Mouse (Mus musculus) midbrain, embryonic 12.5 days (tissue): ENCODE results near the gene Bad. TPM values are rescaled to one million over a fixed set of nuclear protein-coding genes. Genes with fewer than 3 reads are reported as not detected.
A peak's percentile ranks its signal among the peaks of the same experiment; 100 is the strongest.
"Not testable (repeated sequence)": the region's sequence is repeated elsewhere in the genome, so short reads cannot be mapped to it uniquely, and the experiment has no call there.

Source experiments
- ATAC-seq: fragments of 200-750 bp; cut with Nextera tagmentation; 2 replicates; pipeline ENCODE4 v1.8.0; 2017; ENCODE audit warnings: low read depth, moderate TSS enrichment, moderate library complexity; ENCODE audit not compliant: low FRiP score
- H3K27ac ChIP-seq: fragments of 300-500 bp; sonication (generic); replicated peaks from 2 replicates; pipeline ENCODE4 v1.5.1; 2016; ENCODE audit warnings: mild to moderate bottlenecking
- H3K27me3 ChIP-seq: fragments of 300-500 bp; sonication (generic); 2 replicates; pipeline ENCODE4 v1.6.1; 2016; ENCODE audit warnings: mild to moderate bottlenecking
- H3K36me3 ChIP-seq: fragments of 300-500 bp; sonication (generic); 2 replicates; pipeline ENCODE4 v1.6.1; 2016
- H3K4me1 ChIP-seq: fragments of 300-500 bp; sonication (generic); 2 replicates; pipeline ENCODE4 v1.6.1; 2016
- H3K4me2 ChIP-seq: fragments of 300-500 bp; sonication (generic); replicated peaks from 2 replicates; pipeline ENCODE4 v1.6.1; 2016; ENCODE audit warnings: mild to moderate bottlenecking, moderate library complexity
- H3K4me3 ChIP-seq: fragments of 300-500 bp; sonication (generic); 2 replicates; pipeline ENCODE4 v1.5.1; 2016; ENCODE audit warnings: mild to moderate bottlenecking
- H3K9ac ChIP-seq: fragments of 300-500 bp; sonication (generic); replicated peaks from 2 replicates; pipeline ENCODE4 v1.6.1; 2016; ENCODE audit warnings: mild to moderate bottlenecking, moderate library complexity
- H3K9me3 ChIP-seq: fragments of 300-500 bp; sonication (generic); 2 replicates; pipeline ENCODE4 v1.6.1; 2016; ENCODE audit warnings: mild to moderate bottlenecking
- WGBS: fragments of 180-500 bp; shearing (Covaris S2); methylation state at CpG from one replicate; pipeline ENCODE4 v1.1.7; 2016; 5-methylcytosine and 5-hydroxymethylcytosine counted together
- polyA plus RNA-seq: library from polyadenylated mRNA; unstranded; fragments of >200 nt; fragmentation: Nextera tagmentation; extraction: Ambion mirVana; gene quantifications from 2 replicates; pipeline ENCODE4 v1.2.1, GENCODE M21; 2016

Bad gene
- polyA plus RNA-seq, 1 experiment from 2014 or later: 67.6 TPM

- H3K36me3 ChIP-seq: peaks cover 28% of the 10 kb centered on the region
- H3K4me3 ChIP-seq: peak within 1 kb of the TSS; percentile 89
- peak within 1 kb of the TSS; percentile 77 for H3K27ac ChIP-seq
- H3K9ac ChIP-seq: peak within 1 kb of the TSS; percentile 96
- under 1% methylated on average over 80 of the region's 85 CpGs for WGBS
- peak; percentile 63 for ATAC-seq
- H3K4me1 ChIP-seq: peaks cover 31% of the 10 kb centered on the region
- H3K9me3 ChIP-seq: no peaks in the 10 kb centered on the region
- no peaks in the 10 kb centered on the region for H3K27me3 ChIP-seq
- H3K4me2 ChIP-seq: peak within 1 kb of the TSS; percentile 98
Measured at GRCm38 (mm10) chr19:6987061-6987903, 45.6 kb downstream of the Bad start, which contains the start of gene Vegfb. Gene Vegfb, minus strand, starts transcription at chr19:6987651.

- no peaks in the 10 kb centered on the region for H3K27me3 ChIP-seq
- peaks cover 32% of the 10 kb centered on the region for H3K4me1 ChIP-seq
- H3K36me3 ChIP-seq: peaks cover 22% of the 10 kb centered on the region
- peak overlapping the region; percentile 77 for H3K27ac ChIP-seq
- peak overlapping the region; percentile 96 for H3K9ac ChIP-seq
- peak overlapping the region; percentile 98 for H3K4me2 ChIP-seq
- no peaks in the 10 kb centered on the region for H3K9me3 ChIP-seq
- peak overlapping the region; percentile 89 for H3K4me3 ChIP-seq
- WGBS: 3% methylated on average over 8 of the region's 8 CpGs
- ATAC-seq: peak; percentile 5
Measured at GRCm38 (mm10) chr19:6987904-6988285, 46.2 kb downstream of the Bad start.

- WGBS: 83% methylated on average over 8 of the region's 8 CpGs
- peaks cover 13% of the 10 kb centered on the region for H3K36me3 ChIP-seq
- H3K4me3 ChIP-seq: no peak overlapping the region
- H3K27ac ChIP-seq: no peak overlapping the region
- H3K4me1 ChIP-seq: peaks cover 36% of the 10 kb centered on the region
- H3K27me3 ChIP-seq: no peaks in the 10 kb centered on the region
- no peaks in the 10 kb centered on the region for H3K9me3 ChIP-seq
- no peak overlapping the region for H3K9ac ChIP-seq
- ATAC-seq: no peak
- H3K4me2 ChIP-seq: no peak overlapping the region
Measured at GRCm38 (mm10) chr19:6989251-6989650, 47.6 kb downstream of the Bad start.

- H3K27ac ChIP-seq: no peak overlapping the region
- 90% methylated on average over 6 of the region's 6 CpGs for WGBS
- H3K9me3 ChIP-seq: no peaks in the 10 kb centered on the region
- no peak overlapping the region for H3K4me3 ChIP-seq
- peaks cover 46% of the 10 kb centered on the region for H3K4me1 ChIP-seq
- H3K4me2 ChIP-seq: no peak overlapping the region
- H3K36me3 ChIP-seq: 0 out of 2 replicates have a peak, but pooled peaks cover 2% of the 10 kb centered on the region
- H3K27me3 ChIP-seq: no peaks in the 10 kb centered on the region
- ATAC-seq: no peak
- H3K9ac ChIP-seq: no peak overlapping the region
Measured at GRCm38 (mm10) chr19:6990712-6991111, 49.1 kb downstream of the Bad start.

- not testable (repeated sequence) for H3K9ac ChIP-seq, ATAC-seq, H3K36me3 ChIP-seq, H3K4me3 ChIP-seq, H3K27me3 ChIP-seq, H3K9me3 ChIP-seq, H3K27ac ChIP-seq, H3K4me2 ChIP-seq
- H3K4me1 ChIP-seq: peaks cover 45% of the 10 kb centered on the region
- 94% methylated on average over 6 of the region's 6 CpGs for WGBS
Measured at GRCm38 (mm10) chr19:6991166-6991565, 49.5 kb downstream of the Bad start.

- H3K4me1 ChIP-seq: peaks cover 46% of the 10 kb centered on the region
- peak within 1 kb of the TSS; percentile 58 for H3K4me3 ChIP-seq
- H3K4me2 ChIP-seq: peak within 1 kb of the TSS; percentile 93
- H3K27me3 ChIP-seq: no peaks in the 10 kb centered on the region
- 1% methylated on average over 37 of the region's 37 CpGs for WGBS
- ATAC-seq: peak; percentile 94
- H3K9me3 ChIP-seq: no peaks in the 10 kb centered on the region
- peak within 1 kb of the TSS; percentile 54; the same call in 1 of the 2 replicates for H3K27ac ChIP-seq
- 0 out of 2 replicates have a peak, but pooled peaks cover 2% of the 10 kb centered on the region for H3K36me3 ChIP-seq
- H3K9ac ChIP-seq: peak within 1 kb of the TSS; percentile 71
Measured at GRCm38 (mm10) chr19:6992011-6992858, 50.6 kb downstream of the Bad start, which contains the start of gene Dnajc4. Gene Dnajc4, minus strand, starts transcription at chr19:6992572.

- ATAC-seq: no peak
- Histone ChIP-seq H3K4me1 (peaks cover 39% of the 10 kb centered on the region), H3K9me3 (no peaks in the 10 kb centered on the region), H3K27ac (peak overlapping the region; percentile 54; the same call in 1 of the 2 replicates), H3K9ac (peak overlapping the region; percentile 68), H3K4me3 (peak overlapping the region; percentile 58), H3K36me3 (peaks cover 4% of the 10 kb centered on the region; the same call in 1 of the 2 replicates), H3K27me3 (no peaks in the 10 kb centered on the region), H3K4me2 (peak overlapping the region; percentile 93)
- WGBS: 59% methylated on average over 14 of the region's 14 CpGs
Measured at GRCm38 (mm10) chr19:6993011-6993770, 51.5 kb downstream of the Bad start.

GRCm38 (mm10) chr19:6994002-6994401 lies 52.3 kb downstream of the Bad start:
- Histone ChIP-seq H3K27ac (no peak overlapping the region), H3K27me3 (no peaks in the 10 kb centered on the region), H3K4me2 (no peak overlapping the region), H3K9ac (no peak overlapping the region), H3K4me3 (no peak overlapping the region), H3K36me3 (peaks cover 12% of the 10 kb centered on the region), H3K4me1 (peaks cover 37% of the 10 kb centered on the region), H3K9me3 (no peaks in the 10 kb centered on the region)
- 85% methylated on average over 8 of the region's 8 CpGs for WGBS
- ATAC-seq: no peak

- Histone ChIP-seq H3K27ac (no peak overlapping the region), H3K9ac (no peak overlapping the region), H3K9me3 (no peaks in the 10 kb centered on the region), H3K4me3 (no peak overlapping the region), H3K36me3 (peaks cover 14% of the 10 kb centered on the region), H3K4me2 (no peak overlapping the region), H3K27me3 (no peaks in the 10 kb centered on the region), H3K4me1 (peaks cover 37% of the 10 kb centered on the region)
- ATAC-seq: no peak
- 93% methylated on average over 8 of the region's 8 CpGs for WGBS
Measured at GRCm38 (mm10) chr19:6994489-6994888, 52.8 kb downstream of the Bad start.

GRCm38 (mm10) chr19:6995255-6995991 lies 53.8 kb downstream of the Bad start:
- ATAC-seq: no peak
- peaks cover 23% of the 10 kb centered on the region for H3K36me3 ChIP-seq

GRCm38 (mm10) chr19:6996006-6996405 lies 54.3 kb downstream of the Bad start, which contains the start of the genes Nudt22 and Trpt1:
Gene Nudt22, minus strand, starts transcription at chr19:6996117.
Gene Trpt1, plus strand, starts transcription at chr19:6996131.
- H3K4me1 ChIP-seq: peaks cover 37% of the 10 kb centered on the region
- under 1% methylated on average over 24 of the region's 24 CpGs for WGBS
- H3K4me3 ChIP-seq: peak within 1 kb of the TSS; percentile 64
- H3K27me3 ChIP-seq: no peaks in the 10 kb centered on the region
- no peaks in the 10 kb centered on the region for H3K9me3 ChIP-seq
- H3K27ac ChIP-seq: peak within 1 kb of the TSS; percentile 43
- H3K36me3 ChIP-seq: peaks cover 24% of the 10 kb centered on the region
- H3K4me2 ChIP-seq: peak within 1 kb of the TSS; percentile 75
- ATAC-seq: peak; percentile 73
- H3K9ac ChIP-seq: peak within 1 kb of the TSS; percentile 78

More at GRCm38 (mm10) chr19:6995255-6995991, 53.8 kb downstream of the Bad start:
- WGBS: 47% methylated on average over 21 of the region's 21 CpGs
- H3K4me1 ChIP-seq: peaks cover 37% of the 10 kb centered on the region
- H3K27ac ChIP-seq: peak overlapping the region; percentile 15; the same call in 1 of the 2 replicates
- H3K4me3 ChIP-seq: peak overlapping the region; percentile 64
- H3K4me2 ChIP-seq: peak overlapping the region; percentile 75
- no peaks in the 10 kb centered on the region for H3K9me3 ChIP-seq
- no peaks in the 10 kb centered on the region for H3K27me3 ChIP-seq
- H3K9ac ChIP-seq: peak overlapping the region; percentile 78
